Mouse (Mus musculus): ENCODE results near the gene Fbp2.
"Not testable (repeated sequence)": the region's sequence is repeated elsewhere in the genome, so short reads cannot be mapped to it uniquely, and the experiment has no call there.

Gene Fbp2

GRCm38 (mm10) chr13:62863771-62864170 is 5.5 kb upstream of the Fbp2 start:
- DNase-seq: no peak

- no peak for DNase-seq
Measured at GRCm38 (mm10) chr13:62862875-62863274, 4.7 kb upstream of the Fbp2 start.

GRCm38 (mm10) chr13:62860068-62860467 is 1.8 kb upstream of the Fbp2 start:
- DNase-seq: no peak

GRCm38 (mm10) chr13:62859251-62859650 is 1.0 kb upstream of the Fbp2 start:
- not testable (repeated sequence) for DNase-seq

- DNase-seq: no peak
Measured at GRCm38 (mm10) chr13:62856850-62857249, 1.4 kb downstream of the Fbp2 start.

- peak; percentile 71 for DNase-seq
Measured at GRCm38 (mm10) chr13:62856305-62856675, 1.9 kb downstream of the Fbp2 start.

GRCm38 (mm10) chr13:62855396-62856304 is 2.6 kb downstream of the Fbp2 start:
- no peak for DNase-seq

- DNase-seq: peak; percentile 23
Measured at GRCm38 (mm10) chr13:62854666-62855065, 3.6 kb downstream of the Fbp2 start.

- DNase-seq: no peak
Measured at GRCm38 (mm10) chr13:62833341-62833740, 24.9 kb downstream of the Fbp2 start.

- DNase-seq: no peak
Measured at GRCm38 (mm10) chr13:62832239-62832638, 26.0 kb downstream of the Fbp2 start.

GRCm38 (mm10) chr13:62815705-62816104 is 42.5 kb downstream of the Fbp2 start:
- DNase-seq: not testable (repeated sequence)

GRCm38 (mm10) chr13:62812713-62813112 is 45.5 kb downstream of the Fbp2 start:
- DNase-seq: no peak

- DNase-seq: not testable (repeated sequence)
Measured at GRCm38 (mm10) chr13:62807981-62808380, 50.2 kb downstream of the Fbp2 start.
